Mouse (Mus musculus) stomach, embryonic 16.5 days (tissue): Measurements from ENCODE around the gene Ddt. TPM values are rescaled to one million over a fixed set of nuclear protein-coding genes. Genes with fewer than 3 reads are reported as not detected.

Source experiments
- ATAC-seq: fragments of 200-750 bp; cut with Nextera tagmentation; 2 replicates; pipeline ENCODE4 v1.8.0; 2017; ENCODE audit warnings: moderate number of reproducible peaks, moderate TSS enrichment; ENCODE audit not compliant: insufficient read depth, low FRiP score
- H3K27ac ChIP-seq: fragments of 300-500 bp; sonication (generic); 2 replicates; pipeline ENCODE4 v1.5.1; 2014; ENCODE audit warnings: low read length
- H3K27me3 ChIP-seq: fragments of 300-500 bp; sonication (generic); 2 replicates; pipeline ENCODE4 v1.6.1; 2014; ENCODE audit warnings: low read length, control low read depth, mixed read lengths; ENCODE audit not compliant: control insufficient read depth, insufficient read depth
- H3K36me3 ChIP-seq: fragments of 300-500 bp; sonication (generic); 2 replicates; pipeline ENCODE4 v1.6.1; 2014; ENCODE audit warnings: low read length; ENCODE audit not compliant: control insufficient read depth, insufficient read depth
- H3K4me1 ChIP-seq: fragments of 300-500 bp; sonication (generic); 2 replicates; pipeline ENCODE4 v1.6.1; 2014; ENCODE audit warnings: low read length, control low read depth, mixed read lengths; ENCODE audit not compliant: control insufficient read depth, insufficient read depth
- H3K4me2 ChIP-seq: fragments of 300-500 bp; sonication (generic); 2 replicates; pipeline ENCODE4 v1.6.1; 2014; ENCODE audit warnings: low read depth, low read length, mixed read lengths
- H3K4me3 ChIP-seq: fragments of 300-500 bp; sonication (generic); replicated peaks from 2 replicates; pipeline ENCODE4 v1.5.1; 2014; ENCODE audit warnings: mild to moderate bottlenecking, low read length
- H3K9ac ChIP-seq: fragments of 300-500 bp; sonication (generic); 2 replicates; pipeline ENCODE4 v1.6.1; 2014; ENCODE audit warnings: low read length
- H3K9me3 ChIP-seq: fragments of 300-500 bp; sonication (generic); replicated peaks from 2 replicates; pipeline ENCODE4 v1.6.1; 2016; ENCODE audit warnings: low read length, control low read depth; ENCODE audit not compliant: control insufficient read depth
- WGBS: fragments of 180-500 bp; shearing (Covaris S2); extraction: QIAGEN DNeasy Blood & Tissue Kit; methylation state at CpG from one replicate; pipeline ENCODE4 v1.1.7; 2014; 5-methylcytosine and 5-hydroxymethylcytosine counted together
- polyA plus RNA-seq: library from polyadenylated mRNA; unstranded; fragments of >200 nt; fragmentation: Nextera tagmentation; extraction: Ambion mirVana; gene quantifications from 2 replicates; pipeline ENCODE4 v1.2.1, GENCODE M21; 2015

Gene Ddt
- polyA plus RNA-seq, 1 experiment from 2014 or later, result 72.9 TPM

- WGBS, result 30% methylated on average over 3 of the region's 3 CpGs
- ATAC-seq, result no peak
These were observed 21.7 kb upstream of the Ddt start for GRCm38 (mm10) chr10:75794880-75795279.

GRCm38 (mm10) chr10:75790773-75791172 is 17.6 kb upstream of the Ddt start:
- ATAC-seq, result no peak
- Histone ChIP-seq H3K9me3 (no peaks in the 10 kb centered on the region), H3K27me3 (no peaks in the 10 kb centered on the region), H3K27ac (no peak overlapping the region), H3K4me2 (no peak overlapping the region), H3K4me1 (peaks cover 11% of the 10 kb centered on the region), H3K36me3 (no peaks in the 10 kb centered on the region), H3K9ac (no peak overlapping the region), H3K4me3 (no peak overlapping the region)
- 11% methylated on average over 7 of the region's 7 CpGs for WGBS

More at GRCm38 (mm10) chr10:75794880-75795279, 21.7 kb upstream of the Ddt start:
- 0 out of 2 replicates have a peak, but pooled peaks cover 5% of the 10 kb centered on the region for H3K27me3 ChIP-seq
- no peak overlapping the region for H3K9ac ChIP-seq
- no peaks in the 10 kb centered on the region for H3K9me3 ChIP-seq
- H3K4me1 ChIP-seq, result peaks cover 21% of the 10 kb centered on the region
- no peak overlapping the region for H3K27ac ChIP-seq
- no peaks in the 10 kb centered on the region for H3K36me3 ChIP-seq
- no peak overlapping the region for H3K4me2 ChIP-seq
- no peak overlapping the region for H3K4me3 ChIP-seq

- H3K27ac ChIP-seq, result peak overlapping the region; percentile 14; the same call in 1 of the 2 replicates
- WGBS, result 68% methylated on average over 5 of the region's 5 CpGs
These were observed 16.6 kb upstream of the Ddt start for GRCm38 (mm10) chr10:75789841-75790240.

GRCm38 (mm10) chr10:75789081-75789735 is 16.0 kb upstream of the Ddt start:
- ATAC-seq, result no peak
- no peaks in the 10 kb centered on the region for H3K27me3 ChIP-seq
- H3K9ac ChIP-seq, result no peak overlapping the region
- H3K4me2 ChIP-seq, result no peak overlapping the region
- no peak overlapping the region for H3K27ac ChIP-seq
- peaks cover under 1% of the 10 kb centered on the region; the same call in 1 of the 2 replicates for H3K4me1 ChIP-seq
- no peaks in the 10 kb centered on the region for H3K9me3 ChIP-seq
- no peak overlapping the region for H3K4me3 ChIP-seq
- 76% methylated on average over 6 of the region's 6 CpGs for WGBS
- H3K36me3 ChIP-seq, result no peaks in the 10 kb centered on the region

More at GRCm38 (mm10) chr10:75789841-75790240, 16.6 kb upstream of the Ddt start:
- peak; percentile 85; the same call in 1 of the 2 replicates for ATAC-seq
- H3K4me3 ChIP-seq, result no peak overlapping the region
- H3K9ac ChIP-seq, result no peak overlapping the region
- H3K27me3 ChIP-seq, result no peaks in the 10 kb centered on the region
- H3K36me3 ChIP-seq, result no peaks in the 10 kb centered on the region
- peaks cover 7% of the 10 kb centered on the region for H3K4me1 ChIP-seq
- H3K4me2 ChIP-seq, result no peak overlapping the region
- H3K9me3 ChIP-seq, result no peaks in the 10 kb centered on the region

- 92% methylated on average over 8 of the region's 8 CpGs for WGBS
- H3K4me2 ChIP-seq, result no peak overlapping the region
- H3K4me1 ChIP-seq, result no peaks in the 10 kb centered on the region
- no peak overlapping the region for H3K9ac ChIP-seq
- H3K36me3 ChIP-seq, result no peaks in the 10 kb centered on the region
- no peaks in the 10 kb centered on the region for H3K9me3 ChIP-seq
- H3K4me3 ChIP-seq, result no peak overlapping the region
- H3K27me3 ChIP-seq, result no peaks in the 10 kb centered on the region; the same call in 1 of the 2 replicates
- ATAC-seq, result no peak
- H3K27ac ChIP-seq, result no peak overlapping the region
These were observed 15.1 kb upstream of the Ddt start for GRCm38 (mm10) chr10:75788277-75788676.

GRCm38 (mm10) chr10:75785442-75785841 is 12.2 kb upstream of the Ddt start:
- H3K4me3 ChIP-seq, result no peak overlapping the region
- H3K4me2 ChIP-seq, result no peak overlapping the region
- no peaks in the 10 kb centered on the region; the same call in 1 of the 2 replicates for H3K27me3 ChIP-seq
- WGBS, result 58% methylated on average over 1 of the region's 1 CpGs
- no peaks in the 10 kb centered on the region for H3K9me3 ChIP-seq
- H3K36me3 ChIP-seq, result no peaks in the 10 kb centered on the region
- no peak for ATAC-seq
- no peaks in the 10 kb centered on the region for H3K4me1 ChIP-seq
- H3K27ac ChIP-seq, result no peak overlapping the region
- no peak overlapping the region for H3K9ac ChIP-seq

GRCm38 (mm10) chr10:75780769-75781578 is 7.8 kb upstream of the Ddt start, which contains the start of the genes Gm20441 and Gstt3:
Gm20441 (minus strand) TSS chr10:75780954.
Gstt3 (minus strand) TSS chr10:75781414.
- WGBS, result 1% methylated on average over 28 of the region's 28 CpGs
- peak within 1 kb of the TSS; percentile 94 for H3K4me2 ChIP-seq
- H3K4me1 ChIP-seq, result 0 out of 2 replicates have a peak, but pooled peaks cover 4% of the 10 kb centered on the region
- peak; percentile 92 for ATAC-seq
- H3K27me3 ChIP-seq, result no peaks in the 10 kb centered on the region; the same call in 1 of the 2 replicates
- no peaks in the 10 kb centered on the region for H3K36me3 ChIP-seq
- H3K4me3 ChIP-seq, result peak within 1 kb of the TSS; percentile 64
- no peaks in the 10 kb centered on the region for H3K9me3 ChIP-seq
- H3K27ac ChIP-seq, result peak within 1 kb of the TSS; percentile 93
- H3K9ac ChIP-seq, result peak within 1 kb of the TSS; percentile 75

GRCm38 (mm10) chr10:75779206-75780174 is 6.3 kb upstream of the Ddt start:
- H3K4me1 ChIP-seq, result 0 out of 2 replicates have a peak, but pooled peaks cover 4% of the 10 kb centered on the region
- WGBS, result 32% methylated on average over 15 of the region's 15 CpGs
- H3K4me2 ChIP-seq, result peak overlapping the region; percentile 94
- peak overlapping the region; percentile 93 for H3K27ac ChIP-seq
- H3K36me3 ChIP-seq, result no peaks in the 10 kb centered on the region
- H3K9me3 ChIP-seq, result no peaks in the 10 kb centered on the region
- no peaks in the 10 kb centered on the region; the same call in 1 of the 2 replicates for H3K27me3 ChIP-seq
- peak; percentile 36 for ATAC-seq
- H3K9ac ChIP-seq, result peak overlapping the region; percentile 75
- peak overlapping the region; percentile 64 for H3K4me3 ChIP-seq
